Comparison of ENCODE assay signal across 10 mouse cellular contexts in genomic region chr15:85232543-85233250, GRCm38 (mm10). TPM values are rescaled to one million over a fixed set of nuclear protein-coding genes. Genes with fewer than 3 reads are reported as not detected.
A peak's percentile ranks its signal among the peaks of the same experiment; 100 is the strongest.
DNase-seq lines count a peak whose midpoint lies in the region; ATAC-seq and TF ChIP-seq lines count a peak whose summit lies in the region.
"Had no signal": no experiment of that assay in that cellular context is flagged by ENCODE, and none has a peak within 500 bp of the region (broad histone marks: within the 10 kb centered on the region; RNA-seq: fewer than 3 reads in every experiment).

No protein-coding gene starts in this region.

- H3K4me2 ChIP-seq in embryonic facial prominence, embryonic 13.5 days: no peak overlapping the region
- no peak overlapping the region for H3K4me2 ChIP-seq in liver, embryonic 12.5 days

- peak; percentile 35 to 49 for DNase-seq in thymus, postnatal 10 days (ENCODE audit: low spot score in 2 of 2)
- DNase-seq in thymus, postnatal 25 days: no peak
- DNase-seq in thymus, postnatal 4 days: peak; percentile 55
- DNase-seq in adrenal gland, adult (ENCODE audit: inconsistent age in 2 of 2, low spot score in 1 of 2): no peak
- no peak for DNase-seq in kidney, adult 2 months
- DNase-seq: retina, postnatal 1 day had no signal

- H3K4me1 ChIP-seq in embryonic facial prominence, embryonic 13.5 days: no peaks in the 10 kb centered on the region; the same call in 1 of the 2 replicates
- H3K4me1 ChIP-seq in liver, embryonic 12.5 days: peaks cover 30% of the 10 kb centered on the region
- no peaks in the 10 kb centered on the region for H3K4me1 ChIP-seq in kidney, adult 2 months (ENCODE audit: control insufficient read depth, insufficient read depth, low read length)
- H3K4me1 ChIP-seq: forebrain, embryonic 10.5 days had no signal

- H3K36me3 ChIP-seq in embryonic facial prominence, embryonic 13.5 days: peaks cover 94% of the 10 kb centered on the region
- H3K36me3 ChIP-seq in liver, embryonic 12.5 days: peaks cover 4% of the 10 kb centered on the region; the same call in 1 of the 2 replicates
- H3K36me3 ChIP-seq in kidney, adult 2 months (ENCODE audit: control insufficient read depth, insufficient read depth, low read length): no peaks in the 10 kb centered on the region

- H3K27me3 ChIP-seq in embryonic facial prominence, embryonic 13.5 days: no peaks in the 10 kb centered on the region
- no peaks in the 10 kb centered on the region for H3K27me3 ChIP-seq in liver, embryonic 12.5 days (replicated peaks)
- H3K27me3 ChIP-seq in kidney, adult 2 months (replicated peaks; ENCODE audit: control insufficient read depth, insufficient read depth, low read length): no peaks in the 10 kb centered on the region

- 0 out of 2 replicates have a peak overlapping the region, but pooled peaks have one; percentile 57 for H3K27ac ChIP-seq in embryonic facial prominence, embryonic 13.5 days
- 0 out of 2 replicates have a peak overlapping the region, but pooled peaks have one; percentile 48 for H3K27ac ChIP-seq in liver, embryonic 12.5 days
- no peak overlapping the region for H3K27ac ChIP-seq in kidney, adult 2 months (ENCODE audit: insufficient read depth, low read depth, low read length)
- H3K27ac ChIP-seq: forebrain, embryonic 10.5 days; layer of hippocampus, adult 2 months had no signal

- TF ChIP-seq CTCF in kidney, adult 2 months (conservative IDR thresholded peaks at IDR 0.05; ENCODE audit: insufficient read depth, insufficient read length, low read depth, low read length): no peak

- no peak overlapping the region for H3K9ac ChIP-seq in embryonic facial prominence, embryonic 13.5 days
- H3K9ac ChIP-seq in liver, embryonic 12.5 days: no peak overlapping the region

- H3K9me3 ChIP-seq in embryonic facial prominence, embryonic 13.5 days: no peaks in the 10 kb centered on the region
- no peaks in the 10 kb centered on the region for H3K9me3 ChIP-seq in liver, embryonic 12.5 days (replicated peaks)
- H3K9me3 ChIP-seq: forebrain, embryonic 10.5 days had no signal

- H3K4me3 ChIP-seq in embryonic facial prominence, embryonic 13.5 days: no peak overlapping the region
- no peak overlapping the region for H3K4me3 ChIP-seq in liver, embryonic 12.5 days
- no peak overlapping the region for H3K4me3 ChIP-seq in kidney, adult 2 months (ENCODE audit: insufficient read depth, low read depth, low read length)
- H3K4me3 ChIP-seq: forebrain, embryonic 10.5 days; layer of hippocampus, adult 2 months had no signal

- no peak for ATAC-seq in embryonic facial prominence, embryonic 13.5 days (ENCODE audit: insufficient number of reproducible peaks, insufficient read depth, low FRiP score, low TSS enrichment, low read depth)
- no peak for ATAC-seq in liver, embryonic 12.5 days

- 90% methylated on average over 25 of the region's 25 CpGs for WGBS in embryonic facial prominence, embryonic 13.5 days
- 76% methylated on average over 25 of the region's 25 CpGs for WGBS in liver, embryonic 12.5 days (ENCODE audit: insufficient replicate concordance)
- WGBS in kidney, adult 2 months: 93% methylated on average over 25 of the region's 25 CpGs

- no peak for TF ChIP-seq POLR2A in kidney, adult 2 months (IDR thresholded peaks at IDR 0.05; ENCODE audit: low read depth, low read length)

RNA-seq across cellular contexts. Expression of gene Fbln1, which starts 26.9 kb away (rescaled TPM):
- polyA plus RNA-seq in embryonic facial prominence, embryonic 13.5 days (2015; fragmentation: Nextera tagmentation; extraction: Ambion mirVana): 226 and 238 TPM in 2 replicates
- polyA plus RNA-seq in liver, embryonic 12.5 days (2016; fragmentation: Nextera tagmentation; extraction: Ambion mirVana): 18.1 and 19.5 TPM in 2 replicates
- 16.9 and 29.5 TPM in 2 replicates for polyA plus RNA-seq in kidney, adult 2 months (2012; rRNA removed)

Comparison
In these comparisons a context has a peak if more than half of its experiments do, and no peak if none do; other contexts are left out.
1. DNase-seq: peak in thymus, postnatal 10 days (2 of 2) and thymus, postnatal 4 days (single experiment); none in thymus, postnatal 25 days (single experiment), adrenal gland, adult (0 of 2) and kidney, adult 2 months (single experiment).